Mouse (Mus musculus) midbrain, embryonic 10.5 days (tissue): ENCODE measurements around the gene H2-T22. TPM values are rescaled to one million over a fixed set of nuclear protein-coding genes. Genes with fewer than 3 reads are reported as not detected.

Experiments used
- polyA plus RNA-seq: library from polyadenylated mRNA; unstranded; fragments of >200 nt; fragmentation: Nextera tagmentation; extraction: Ambion mirVana; gene quantifications from 2 replicates; pipeline ENCODE4 v1.2.1, GENCODE M21; 2016

The H2-T22 gene
- polyA plus RNA-seq, 1 experiment from 2014 or later, result 7.0 TPM

Other genes starting within 250 kb of the H2-T22 start
- 3.0 and 3.7 TPM in 2 replicates for gene Ier3, start 221.1 kb downstream of the H2-T22 start, polyA plus RNA-seq
- 54.8 and 59.3 TPM in 2 replicates for gene Flot1, start 219.5 kb downstream of the H2-T22 start, polyA plus RNA-seq
- gene Tubb5, start 204.4 kb downstream of the H2-T22 start, polyA plus RNA-seq, result 1,574 and 1,617 TPM in 2 replicates
- 21.1 and 21.7 TPM in 2 replicates for gene Mdc1, start 201.2 kb downstream of the H2-T22 start, polyA plus RNA-seq
- 80.0 and 84.5 TPM in 2 replicates for gene Nrm, start 181.4 kb downstream of the H2-T22 start, polyA plus RNA-seq
- 21.8 and 27.6 TPM in 2 replicates for gene Ppp1r18, start 177.2 kb downstream of the H2-T22 start, polyA plus RNA-seq
- 51.6 and 54.3 TPM in 2 replicates for gene Dhx16, start 162.9 kb downstream of the H2-T22 start, polyA plus RNA-seq
- 29.0 and 29.6 TPM in 2 replicates for gene 2310061I04Rik, start 145.3 kb downstream of the H2-T22 start, polyA plus RNA-seq
- 124 and 178 TPM in 2 replicates for gene Atat1, start 132.7 kb downstream of the H2-T22 start, polyA plus RNA-seq
- 72.2 and 92.6 TPM in 2 replicates for gene Mrps18b, start 126.4 kb downstream of the H2-T22 start, polyA plus RNA-seq
- 58.8 and 63.3 TPM in 2 replicates for gene Ppp1r10, start 126.3 kb downstream of the H2-T22 start, polyA plus RNA-seq
- 117 and 121 TPM in 2 replicates for gene Abcf1, start 73.0 kb downstream of the H2-T22 start, polyA plus RNA-seq
- 56.3 and 59.7 TPM in 2 replicates for gene Gnl1, start 62.9 kb downstream of the H2-T22 start, polyA plus RNA-seq
- 45.3 and 50.1 TPM in 2 replicates for gene Prr3, start 62.5 kb downstream of the H2-T22 start, polyA plus RNA-seq
- 4.4 and 5.9 TPM in 2 replicates for gene H2-T24, start 22.2 kb downstream of the H2-T22 start, polyA plus RNA-seq
- 3.5 and 4.9 TPM in 2 replicates for gene H2-T23, start 9.9 kb downstream of the H2-T22 start, polyA plus RNA-seq
- not detected in 2 replicates for gene Gm6034, start 214 bp upstream of the H2-T22 start, polyA plus RNA-seq
- not detected in 2 replicates for gene Gm11127, start 15.6 kb upstream of the H2-T22 start, polyA plus RNA-seq
- gene Gm19684, start 78.9 kb upstream of the H2-T22 start, polyA plus RNA-seq, result not detected in 2 replicates
- gene Gm7030, start 86.7 kb upstream of the H2-T22 start, polyA plus RNA-seq, result not detected in 2 replicates
- gene Gm8909, start 125.8 kb upstream of the H2-T22 start, polyA plus RNA-seq, result 0.22 TPM in 1 of 2 replicates, not detected in the other
- gene H2-T3, start 147.5 kb upstream of the H2-T22 start, polyA plus RNA-seq, result not detected in 2 replicates
- 94.2 and 94.9 TPM in 2 replicates for gene Rpp21, start 215.3 kb upstream of the H2-T22 start, polyA plus RNA-seq
- 21.2 and 23.2 TPM in 2 replicates for gene Trim39, start 229.5 kb upstream of the H2-T22 start, polyA plus RNA-seq
- gene H2-M10.2, start 243.7 kb upstream of the H2-T22 start, polyA plus RNA-seq, result 0.16 and 0.17 TPM in 2 replicates